Mouse (Mus musculus) lung, adult 2 months (tissue): ENCODE data around the gene Mstn. TPM values are rescaled to one million over a fixed set of nuclear protein-coding genes. Genes with fewer than 3 reads are reported as not detected.

ENCODE experiments used
- DNase-seq: peaks from one replicate; pipeline ENCODE4 v3.0.0; 2022
- H3K4me1 ChIP-seq: fragments of 200-500 bp; 2 replicates; pipeline ENCODE4 v1.6.1; 2011; ENCODE audit warnings: low read length; ENCODE audit not compliant: control insufficient read depth, insufficient read depth
- H3K4me3 ChIP-seq: fragments of 200-500 bp; replicated peaks from 2 replicates; pipeline ENCODE3; 2011; ENCODE audit warnings: low read depth, mild to moderate bottlenecking, control low read depth, low read length; ENCODE audit errors: extremely low read depth
- CTCF ChIP-seq: fragments of 200-500 bp; IDR thresholded peaks from 2 replicates; pipeline ENCODE4 v1.5.1; 2011; ENCODE audit warnings: mild to moderate bottlenecking, low read length, control low read depth; ENCODE audit not compliant: insufficient read depth
- POLR2A ChIP-seq: fragments of 200-500 bp; IDR thresholded peaks from 2 replicates; pipeline ENCODE4 v1.6.1; 2011; ENCODE audit warnings: low read depth, mild to moderate bottlenecking, control low read depth, low read length, borderline replicate concordance; ENCODE audit errors: extremely low read depth
- WGBS: fragments of 180-500 bp; shearing (Covaris S2); methylation state at CpG from one replicate; pipeline ENCODE4 v1.1.7; 2018; 5-methylcytosine and 5-hydroxymethylcytosine counted together
- polyA plus RNA-seq: library from polyadenylated mRNA; depleted of rRNA; stranded (reverse); fragments of >200 nt; gene quantifications from 2 replicates; pipeline ENCODE4 v1.2.3, GENCODE M21; 2012; rRNA removed

The Mstn gene
- polyA plus RNA-seq, 1 experiment, result 0.25 TPM

DNA sequence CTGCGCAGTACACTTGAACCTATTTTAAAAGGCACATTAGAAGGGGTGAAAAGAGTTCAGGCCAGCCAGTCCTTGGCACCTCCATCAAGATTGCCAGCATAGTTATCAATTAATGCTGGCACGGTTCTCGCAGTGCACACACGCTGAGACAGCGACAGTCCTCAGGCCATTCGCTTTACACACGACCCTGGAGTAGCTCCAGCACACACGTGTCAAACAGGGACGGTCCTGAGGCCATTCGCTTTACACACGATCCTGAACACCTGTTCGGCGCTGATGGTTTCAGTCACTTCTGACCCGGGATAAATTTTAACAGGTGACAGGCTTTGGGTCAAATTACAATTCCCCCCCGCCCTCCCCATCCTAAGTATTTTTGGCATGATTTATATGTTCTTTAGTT is 23.8 kb downstream of the Mstn start:
- no peaks in the 10 kb centered on the region for H3K4me1 ChIP-seq
- H3K4me3 ChIP-seq, result no peak overlapping the region
- TF ChIP-seq CTCF (no peak), POLR2A (no peak)
- WGBS, result 64% methylated on average over 15 of the region's 15 CpGs
- no peak for DNase-seq

DNA sequence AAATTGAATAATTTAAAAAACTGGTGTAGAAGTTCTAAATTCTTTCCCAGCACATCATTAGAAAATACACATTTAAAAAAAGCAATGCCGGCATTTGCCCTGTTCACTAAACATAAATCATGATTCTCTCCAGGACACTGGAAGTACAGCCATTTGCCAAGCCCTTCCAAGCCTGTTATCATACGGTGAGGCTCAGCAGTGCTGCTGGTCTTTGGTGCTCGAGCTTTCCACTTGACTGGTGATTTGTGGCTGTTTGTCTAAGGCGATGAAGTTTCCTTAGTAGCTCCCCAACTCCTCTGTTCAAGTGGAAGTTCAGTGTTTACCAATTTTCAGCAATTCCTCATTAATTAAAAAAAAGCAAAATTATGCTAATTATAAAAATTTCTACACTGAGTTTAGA is 24.6 kb downstream of the Mstn start:
- WGBS, result 46% methylated on average over 4 of the region's 4 CpGs
- Histone ChIP-seq H3K4me3 (no peak overlapping the region), H3K4me1 (no peaks in the 10 kb centered on the region)
- no peak for DNase-seq
- no peak for TF ChIP-seq POLR2A
- TF ChIP-seq CTCF, result no peak

DNA sequence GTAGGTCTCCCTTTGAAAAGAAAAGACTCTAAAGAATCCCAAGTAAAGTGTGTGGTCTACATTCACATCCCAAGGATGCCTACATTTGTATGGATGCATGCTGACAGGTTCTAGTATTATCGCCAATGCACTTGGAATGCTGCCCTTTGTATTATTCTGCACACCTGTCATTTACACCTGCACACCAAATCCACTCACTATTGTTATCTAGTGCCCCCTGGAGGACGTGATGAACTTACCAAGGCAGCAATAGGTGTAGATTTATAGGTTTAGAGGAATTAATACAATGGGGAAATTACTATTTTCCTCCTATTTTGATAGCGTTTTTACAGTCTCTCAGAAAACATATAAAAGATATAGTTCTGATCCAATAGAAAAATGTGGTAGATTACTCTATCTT is 31.7 kb downstream of the Mstn start:
- DNase-seq, result no peak
- Histone ChIP-seq H3K4me1 (no peaks in the 10 kb centered on the region), H3K4me3 (no peak overlapping the region)
- 39% methylated on average over 3 of the region's 3 CpGs for WGBS
- no peak for TF ChIP-seq POLR2A

DNA sequence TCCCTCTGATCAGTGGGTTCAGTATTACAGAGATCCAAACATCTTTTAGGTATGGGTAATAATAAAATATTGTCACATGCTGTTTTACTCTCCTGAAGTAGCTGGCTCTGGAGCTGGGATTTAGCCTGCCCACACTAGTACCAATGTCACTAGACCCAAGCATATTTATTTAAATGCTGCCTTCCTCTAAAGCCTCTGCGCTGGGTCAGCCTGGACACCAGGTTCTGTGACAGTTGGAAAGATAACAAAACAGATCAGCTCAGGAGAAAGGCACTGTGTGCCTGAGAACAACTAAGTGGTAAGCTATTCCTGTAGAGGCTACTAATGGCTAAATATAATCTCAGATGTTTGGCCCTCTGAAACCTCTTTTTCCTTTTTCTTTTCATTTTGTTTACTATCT is 49.1 kb downstream of the Mstn start:
- Histone ChIP-seq H3K4me1 (no peaks in the 10 kb centered on the region), H3K4me3 (no peak overlapping the region)
- TF ChIP-seq CTCF (no peak), POLR2A (no peak)
- 54% methylated on average over 1 of the region's 1 CpGs for WGBS
- DNase-seq, result no peak

Other genes starting within 250 kb of the Mstn start
- gene Inpp1, start 244.0 kb upstream of the Mstn start, polyA plus RNA-seq, result 7.0 and 9.3 TPM in 2 replicates
- gene Hibch, start 216.7 kb upstream of the Mstn start, polyA plus RNA-seq, result 11.5 and 18.3 TPM in 2 replicates
- 0.42 and 1.4 TPM in 2 replicates for gene 1700019D03Rik, start 41.5 kb upstream of the Mstn start, polyA plus RNA-seq
- gene 1700019A02Rik, start 126.0 kb downstream of the Mstn start, polyA plus RNA-seq, result not detected in 2 replicates
- gene Pms1, start 235.4 kb downstream of the Mstn start, polyA plus RNA-seq, result 0.93 and 0.95 TPM in 2 replicates
- gene Ormdl1, start 235.5 kb downstream of the Mstn start, polyA plus RNA-seq, result 3.6 and 6.4 TPM in 2 replicates
- gene Gm28778, start 235.5 kb downstream of the Mstn start, polyA plus RNA-seq, result 13.1 and 15.9 TPM in 2 replicates